Mouse (Mus musculus): ENCODE results near the gene Abca7. TPM values are rescaled to one million over a fixed set of nuclear protein-coding genes. Genes with fewer than 3 reads are reported as not detected.

Abca7 gene
- 6.1 and 7.9 TPM in 2 replicates for polyA plus RNA-seq (2012; rRNA removed)

DNA sequence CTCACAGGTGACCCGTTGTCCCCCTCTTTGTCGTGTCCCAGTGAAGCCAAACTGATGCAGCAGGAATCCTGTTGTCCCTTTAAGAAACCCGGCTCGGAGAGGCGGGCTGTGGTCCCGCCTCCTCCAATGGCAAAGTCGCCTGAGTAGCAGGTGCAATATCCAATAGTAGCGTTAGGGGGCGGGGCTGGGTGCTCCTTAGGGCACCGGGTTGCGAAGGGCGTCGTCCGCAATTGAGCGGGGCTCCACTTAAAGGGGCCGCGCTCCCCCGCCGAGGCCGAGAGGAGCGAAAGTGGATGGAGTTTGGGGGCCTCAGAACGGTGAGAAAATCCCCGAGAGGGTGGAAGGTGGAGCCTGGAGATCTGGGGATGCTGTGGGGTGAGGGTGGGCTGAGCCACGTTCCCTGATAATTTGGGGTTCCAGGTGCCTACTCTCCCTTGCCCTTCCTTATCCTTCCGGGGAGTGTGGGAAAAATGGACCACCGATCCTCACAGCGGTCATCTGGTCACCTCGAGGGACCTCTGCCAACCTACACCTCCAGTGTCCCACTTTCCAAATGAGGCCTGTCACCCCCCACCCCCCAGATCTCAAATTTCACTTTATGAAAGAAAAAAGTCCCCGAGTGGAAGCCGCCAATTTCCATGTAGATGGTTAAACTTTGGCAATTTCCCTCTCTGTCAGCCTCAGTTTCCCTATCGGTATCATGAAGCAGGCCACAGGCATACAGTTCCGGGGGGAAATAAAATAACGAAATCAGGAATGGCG, at the start of gene Abca7:
TSS of gene Abca7 (plus strand) at position 223 of the 762 bp plus-strand sequence.

DNA sequence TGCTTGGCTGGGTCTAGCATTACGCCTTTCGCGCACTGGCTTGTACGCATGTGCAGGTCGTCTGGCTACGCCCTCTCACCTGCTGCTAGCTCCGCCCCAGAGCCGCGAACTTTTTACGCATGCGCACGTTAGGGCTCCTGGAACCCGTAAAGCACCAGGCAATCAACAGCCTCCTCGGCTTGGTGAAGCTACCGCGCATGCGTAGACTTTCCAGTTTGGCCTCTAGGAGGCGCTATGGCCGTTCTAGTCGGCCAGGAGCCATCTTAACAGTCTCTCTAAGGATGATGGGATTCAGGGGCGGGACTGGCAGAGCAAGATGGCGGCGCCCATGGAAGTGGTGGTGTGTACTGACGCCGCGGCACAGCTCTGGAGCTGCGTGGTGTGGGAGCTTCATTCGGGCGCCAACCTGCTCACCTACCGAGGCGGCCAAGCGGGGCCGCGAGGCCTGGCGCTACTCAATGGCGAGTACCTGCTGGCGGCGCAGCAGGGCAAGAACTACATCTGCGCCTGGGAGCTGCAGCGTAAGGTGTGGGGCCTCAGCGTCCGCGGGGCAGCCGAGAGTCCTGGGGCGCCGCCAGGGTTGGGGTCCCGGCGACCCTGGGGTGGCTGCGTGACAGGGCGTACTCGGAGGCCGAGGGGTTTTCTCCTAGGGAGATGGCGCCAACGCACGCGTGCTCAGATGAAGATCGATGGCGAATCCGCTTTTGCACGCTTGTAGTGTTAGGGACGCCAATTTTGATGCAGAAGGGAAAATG, 36.3 kb upstream of the Abca7 start, which contains the start of gene Wdr18:
TSS of gene Wdr18 (plus strand) at position 306 of the 755 bp plus-strand sequence.

DNA sequence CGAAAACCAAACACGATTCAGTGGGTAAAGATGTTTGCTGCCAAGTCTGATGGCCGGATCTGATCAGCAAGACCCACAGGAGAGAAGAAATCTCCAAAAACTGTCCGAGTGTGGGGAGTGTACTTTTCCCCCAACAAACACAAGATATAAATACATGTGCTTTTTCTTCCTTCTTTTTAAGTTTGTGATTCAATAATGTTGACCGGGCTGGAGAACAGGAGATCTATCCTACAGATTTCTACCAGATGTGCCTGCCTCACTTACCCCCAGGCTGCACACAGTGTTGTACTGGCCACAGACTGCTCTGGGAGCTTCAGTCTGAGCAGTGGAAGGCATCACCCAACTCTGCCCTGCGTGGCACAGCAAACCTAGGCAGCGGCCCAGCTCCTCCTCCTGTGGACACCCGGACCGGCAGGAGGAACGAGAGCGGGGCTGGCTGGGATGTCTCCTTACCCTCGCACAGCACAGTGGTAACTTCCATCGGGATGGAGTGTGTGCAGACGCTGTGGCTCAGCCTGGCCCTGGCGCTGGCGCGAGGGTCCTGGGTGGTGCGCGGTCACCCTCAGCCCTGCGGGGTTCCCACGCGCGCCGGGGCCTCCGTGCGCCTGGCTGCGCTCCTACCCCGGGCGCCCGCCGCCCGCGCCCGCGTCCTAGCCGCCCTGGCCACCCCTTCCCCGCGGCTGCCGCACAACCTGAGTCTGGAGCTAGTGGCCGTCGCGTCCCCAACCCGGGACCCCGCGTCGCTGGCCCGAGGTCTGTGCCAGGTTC, 25.7 kb upstream of the Abca7 start, which contains the start of gene Grin3b:
TSS of gene Grin3b (plus strand) at position 301 of the 768 bp plus-strand sequence.

DNA sequence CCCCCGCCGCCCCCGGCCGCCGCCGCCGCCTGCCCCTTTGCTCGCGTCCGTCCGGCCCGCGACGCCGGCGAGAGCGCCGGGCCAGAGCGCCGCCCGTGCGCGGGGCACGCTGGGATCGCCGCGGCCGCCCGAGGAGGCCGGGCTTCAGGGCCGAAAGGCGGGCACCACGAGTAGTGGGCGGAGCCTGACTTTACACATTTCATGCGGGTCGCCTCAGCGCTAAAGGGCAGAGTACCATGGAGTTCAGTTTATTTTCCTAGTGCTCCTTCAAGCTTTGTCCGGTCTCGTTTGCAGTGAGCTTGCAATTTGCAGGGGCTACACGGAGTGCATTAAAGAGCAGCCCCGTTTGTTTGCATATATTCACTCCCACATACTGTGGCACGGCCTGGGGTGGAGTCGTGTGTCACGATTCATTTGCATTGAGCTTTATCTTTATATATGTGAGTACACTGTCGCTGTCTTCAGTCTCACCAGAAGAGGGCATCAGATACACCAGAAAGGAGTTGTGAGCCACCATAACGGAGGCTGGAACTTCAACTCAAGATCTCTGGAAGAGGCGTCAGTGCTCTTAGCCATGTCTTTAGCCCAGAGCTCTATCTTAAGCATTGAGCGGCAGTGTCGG, 12.0 kb upstream of the Abca7 start, which contains the start of gene Tmem259:
TSS of gene Tmem259 (minus strand) at position 136 of the 622 bp plus-strand sequence.

DNA sequence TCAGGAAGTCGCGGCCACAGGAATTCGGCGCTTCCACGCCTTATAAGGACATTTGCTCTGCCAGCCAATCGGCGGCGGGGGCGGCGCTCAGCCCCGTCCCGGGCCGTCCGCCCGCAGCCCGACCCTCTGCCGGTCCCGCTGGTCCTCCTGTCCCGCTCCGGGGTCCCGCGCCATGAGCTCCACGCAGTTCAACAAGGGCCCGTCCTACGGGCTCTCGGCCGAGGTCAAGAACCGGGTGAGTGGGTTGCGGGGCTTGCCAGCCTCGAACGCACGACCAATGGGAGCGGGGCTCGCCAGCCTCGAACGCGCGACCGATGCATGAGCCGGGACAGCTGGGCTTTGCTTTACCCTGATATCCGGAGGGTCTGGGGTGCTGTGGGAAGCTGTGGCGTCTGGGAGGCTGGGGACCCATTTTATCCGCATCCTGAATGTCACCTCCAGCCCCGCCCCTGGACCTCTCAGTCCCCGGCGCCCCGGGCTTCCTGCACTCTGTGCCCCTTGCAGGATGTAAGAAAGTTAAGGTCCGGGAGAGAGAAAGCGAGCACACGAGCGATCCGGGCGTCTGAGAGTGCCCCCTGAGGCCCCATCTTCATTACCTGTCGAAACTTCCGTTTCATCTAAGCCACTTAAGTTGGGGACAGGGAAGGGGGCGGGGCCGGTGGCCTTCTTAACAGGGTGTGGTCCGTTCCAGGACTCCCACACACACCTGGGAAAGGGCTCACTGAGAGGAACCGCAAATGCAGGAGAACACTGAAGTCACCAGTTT, 7.6 kb upstream of the Abca7 start, which contains the start of gene Cnn2:
TSS of gene Cnn2 (plus strand) at position 79 of the 766 bp plus-strand sequence.

DNA sequence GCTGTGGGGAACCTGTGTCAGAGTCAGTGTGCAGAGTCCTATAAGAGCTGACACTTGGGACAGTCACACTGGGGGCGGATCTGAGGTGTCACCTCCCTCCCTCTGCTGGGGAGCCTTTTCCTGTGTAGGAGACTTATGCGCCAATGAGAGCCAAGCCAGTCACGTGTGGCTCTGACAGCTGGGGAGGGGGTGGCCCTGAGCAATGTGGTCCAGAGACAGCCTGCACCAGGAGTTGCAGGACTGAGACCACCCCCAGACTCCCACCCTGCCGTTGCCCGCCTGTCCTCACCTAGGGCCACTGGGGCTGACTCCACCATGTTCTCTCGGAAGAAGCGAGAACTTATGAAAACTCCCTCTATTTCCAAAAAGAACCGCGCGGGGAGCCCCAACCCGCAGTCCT, 20.2 kb downstream of the Abca7 start, which contains the start of gene Arhgap45:
TSS of gene Arhgap45 (plus strand) at position 143 of the 400 bp plus-strand sequence.

DNA sequence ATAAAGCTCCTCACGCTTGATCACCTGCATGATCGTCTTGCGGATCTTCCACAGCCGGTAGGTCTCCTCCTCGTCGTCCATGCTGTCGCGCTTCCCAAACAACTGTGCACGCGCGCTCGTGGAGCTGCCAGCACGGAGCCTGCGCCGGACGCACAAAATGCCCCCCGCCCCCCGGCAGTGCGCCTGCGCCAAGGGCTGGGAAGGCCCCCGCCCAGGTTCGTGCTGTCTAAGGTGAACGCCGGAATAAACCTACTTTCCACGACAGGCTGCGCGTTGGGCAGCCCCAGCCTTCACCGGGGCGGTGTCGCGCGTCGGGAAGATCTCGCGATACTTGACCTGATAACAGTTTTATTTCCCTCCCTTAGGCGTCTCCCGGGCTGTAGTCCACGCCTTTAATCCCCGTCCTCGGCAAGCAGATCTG, 43.3 kb downstream of the Abca7 start, which contains the start of gene Polr2e:
TSS of gene Polr2e (minus strand) at position 237 of the 421 bp plus-strand sequence.

DNA sequence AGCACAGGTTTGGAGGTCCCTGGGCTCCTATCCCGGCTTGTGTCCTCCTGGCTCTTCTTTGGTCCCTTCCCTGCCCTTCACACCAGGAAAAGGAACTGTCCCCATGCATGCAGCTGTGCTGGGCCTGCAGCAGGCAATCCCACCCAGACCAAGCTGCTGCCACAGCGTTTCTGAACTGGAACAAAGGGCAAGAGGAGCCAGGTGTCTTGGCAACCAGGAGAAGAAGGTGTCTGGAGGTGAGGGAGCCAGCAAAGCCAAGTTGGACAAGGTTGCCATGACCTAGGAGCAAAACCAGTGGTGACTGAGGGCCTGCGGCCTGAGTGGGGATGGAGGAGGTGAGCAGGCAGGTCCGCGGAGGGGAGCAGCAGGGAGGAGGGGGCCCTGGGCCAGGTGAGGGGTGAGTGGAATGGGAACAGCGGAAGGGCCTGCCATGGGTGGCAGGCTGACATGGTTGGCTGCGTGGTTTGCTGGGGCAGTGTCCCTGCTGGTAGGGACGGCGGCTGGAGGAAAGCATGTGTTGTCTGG, 50.8 kb downstream of the Abca7 start, which contains the start of gene Gpx4:
TSS of gene Gpx4 (plus strand) at position 126 of the 525 bp plus-strand sequence.

Other genes with a start within 250 kb of the Abca7 start
- 13.3 and 17.5 TPM in 2 replicates for gene Polrmt, start 249.9 kb upstream of the Abca7 start, polyA plus RNA-seq (2012; rRNA removed)
- gene Fgf22, start 241.4 kb upstream of the Abca7 start, polyA plus RNA-seq (2012; rRNA removed): not detected in 2 replicates
- gene Rnf126, start 229.5 kb upstream of the Abca7 start, polyA plus RNA-seq (2012; rRNA removed): 36.8 and 38.6 TPM in 2 replicates
- 2.6 TPM in 2 replicates for gene Fstl3, start 219.2 kb upstream of the Abca7 start, polyA plus RNA-seq (2012; rRNA removed)
- 3.3 and 4.4 TPM in 2 replicates for gene Prss57, start 205.5 kb upstream of the Abca7 start, polyA plus RNA-seq (2012; rRNA removed)
- gene Palm, start 202.9 kb upstream of the Abca7 start, polyA plus RNA-seq (2012; rRNA removed): 4.8 and 5.8 TPM in 2 replicates
- 0.59 and 0.99 TPM in 2 replicates for gene Misp, start 175.5 kb upstream of the Abca7 start, polyA plus RNA-seq (2012; rRNA removed)
- 104 and 111 TPM in 2 replicates for gene Ptbp1, start 142.1 kb upstream of the Abca7 start, polyA plus RNA-seq (2012; rRNA removed)
- 200 and 257 TPM in 2 replicates for gene Prtn3, start 122.0 kb upstream of the Abca7 start, polyA plus RNA-seq (2012; rRNA removed)
- gene Plppr3, start 121.9 kb upstream of the Abca7 start, polyA plus RNA-seq (2012; rRNA removed): 5.6 and 9.0 TPM in 2 replicates
- 103 and 130 TPM in 2 replicates for gene Elane, start 110.2 kb upstream of the Abca7 start, polyA plus RNA-seq (2012; rRNA removed)
- gene Cfd, start 105.6 kb upstream of the Abca7 start, polyA plus RNA-seq (2012; rRNA removed): 0.08 and 0.12 TPM in 2 replicates
- 11.6 and 12.7 TPM in 2 replicates for gene Med16, start 87.6 kb upstream of the Abca7 start, polyA plus RNA-seq (2012; rRNA removed)
- not detected in 2 replicates for gene Gm26602, start 85.6 kb upstream of the Abca7 start, polyA plus RNA-seq (2012; rRNA removed)
- gene Kiss1r, start 79.5 kb upstream of the Abca7 start, polyA plus RNA-seq (2012; rRNA removed): 0.65 and 0.86 TPM in 2 replicates
- gene R3hdm4, start 75.3 kb upstream of the Abca7 start, polyA plus RNA-seq (2012; rRNA removed): 31.9 and 40.7 TPM in 2 replicates
- 8.4 and 10.3 TPM in 2 replicates for gene Arid3a, start 69.5 kb upstream of the Abca7 start, polyA plus RNA-seq (2012; rRNA removed)
- 18.3 and 20.3 TPM in 2 replicates for gene Wdr18, start 36.3 kb upstream of the Abca7 start, polyA plus RNA-seq (2012; rRNA removed)
- not detected in 2 replicates for gene Grin3b, start 25.8 kb upstream of the Abca7 start, polyA plus RNA-seq (2012; rRNA removed)
- gene Tmem259, start 12.2 kb upstream of the Abca7 start, polyA plus RNA-seq (2012; rRNA removed): 66.7 and 79.1 TPM in 2 replicates
- 28.0 and 28.2 TPM in 2 replicates for gene Cnn2, start 7.9 kb upstream of the Abca7 start, polyA plus RNA-seq (2012; rRNA removed)
- gene Arhgap45, start 20.2 kb downstream of the Abca7 start, polyA plus RNA-seq (2012; rRNA removed): 23.6 and 31.2 TPM in 2 replicates
- gene Polr2e, start 43.3 kb downstream of the Abca7 start, polyA plus RNA-seq (2012; rRNA removed): 79.7 and 92.0 TPM in 2 replicates
- gene Gpx4, start 50.7 kb downstream of the Abca7 start, polyA plus RNA-seq (2012; rRNA removed): 324 and 335 TPM in 2 replicates
- gene Sbno2, start 109.1 kb downstream of the Abca7 start, polyA plus RNA-seq (2012; rRNA removed): 10.4 and 13.9 TPM in 2 replicates
- gene Stk11, start 119.3 kb downstream of the Abca7 start, polyA plus RNA-seq (2012; rRNA removed): 63.7 and 77.6 TPM in 2 replicates
- gene Atp5d, start 142.1 kb downstream of the Abca7 start, polyA plus RNA-seq (2012; rRNA removed): 289 and 291 TPM in 2 replicates
- 0.83 and 0.97 TPM in 2 replicates for gene Cbarp, start 144.3 kb downstream of the Abca7 start, polyA plus RNA-seq (2012; rRNA removed)
- 9.9 and 11.3 TPM in 2 replicates for gene Midn, start 151.8 kb downstream of the Abca7 start, polyA plus RNA-seq (2012; rRNA removed)
- 24.2 and 30.3 TPM in 2 replicates for gene Cirbp, start 169.5 kb downstream of the Abca7 start, polyA plus RNA-seq (2012; rRNA removed)
- gene 1600002K03Rik, start 176.4 kb downstream of the Abca7 start, polyA plus RNA-seq (2012; rRNA removed): 5.5 and 6.2 TPM in 2 replicates
- gene Efna2, start 183.0 kb downstream of the Abca7 start, polyA plus RNA-seq (2012; rRNA removed): 0.31 and 0.38 TPM in 2 replicates
- 12.0 and 12.6 TPM in 2 replicates for gene Mum1, start 229.9 kb downstream of the Abca7 start, polyA plus RNA-seq (2012; rRNA removed)

Data from liver, embryonic 18 days (tissue).